Mouse (Mus musculus) urinary bladder, postnatal 36 days (tissue): Measurements from ENCODE around the gene Mup15.
"Not testable (repeated sequence)": the region's sequence is repeated elsewhere in the genome, so short reads cannot be mapped to it uniquely, and the experiment has no call there.

Experiments used
- DNase-seq, 2 experiments: peaks; one replicate each; pipeline ENCODE4 v3.0.0; 2022; ENCODE audit warnings: low spot score in 2 of 2, mixed read lengths in 1 of 2

Mup15 gene

DNA sequence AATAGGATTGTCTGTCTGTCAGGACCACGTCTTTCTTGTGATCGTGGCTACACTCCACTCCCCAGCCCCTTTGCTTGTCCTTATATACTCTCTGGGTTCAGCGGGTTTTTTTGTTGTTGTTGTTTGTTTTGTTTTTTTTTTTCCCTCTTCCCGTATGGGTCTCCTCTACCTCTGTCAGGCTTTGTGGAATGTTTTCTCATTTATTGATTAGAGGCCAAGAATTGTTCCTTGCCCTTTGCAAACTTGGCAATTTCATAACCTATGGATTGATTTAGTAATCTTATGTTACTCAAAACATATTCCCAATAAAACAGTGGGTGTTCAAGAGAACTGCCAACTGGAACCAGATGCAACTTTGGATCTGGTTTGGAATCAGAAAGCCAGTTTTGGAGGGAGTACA lies at the start of gene Mup15:
TSS of gene Mup15 (minus strand) at position 101 of the 400 bp plus-strand sequence.
- not testable (repeated sequence) for DNase-seq
